8 mouse cellular contexts compared by ENCODE assay signal in genomic region chr1:57969327-57970271, GRCm38 (mm10). TPM values are rescaled to one million over a fixed set of nuclear protein-coding genes. Genes with fewer than 3 reads are reported as not detected.
A peak's percentile ranks its signal among the peaks of the same experiment; 100 is the strongest.
DNase-seq lines count a peak whose midpoint lies in the region; ATAC-seq and TF ChIP-seq lines count a peak whose summit lies in the region.

No protein-coding gene starts in this region.

- H3K4me1 ChIP-seq in forebrain, embryonic 15.5 days: peaks cover 24% of the 10 kb centered on the region
- H3K4me1 ChIP-seq in lung, adult 2 months (ENCODE audit: control insufficient read depth, insufficient read depth, low read length): peaks cover 5% of the 10 kb centered on the region; the same call in 1 of the 2 replicates

- TF ChIP-seq POLR2A in lung, adult 2 months (IDR thresholded peaks at IDR 0.05; ENCODE audit: borderline replicate concordance, extremely low read depth, low read depth, low read length): peak; percentile 81

- H3K27me3 ChIP-seq in forebrain, embryonic 15.5 days: no peaks in the 10 kb centered on the region

- H3K4me3 ChIP-seq in forebrain, embryonic 15.5 days: peak overlapping the region; percentile 63
- peak overlapping the region; percentile 77 for H3K4me3 ChIP-seq in lung, adult 2 months (replicated peaks; ENCODE audit: extremely low read depth, low read depth, low read length)

- peak overlapping the region; percentile 75 for H3K27ac ChIP-seq in forebrain, embryonic 15.5 days (replicated peaks)

- no peaks in the 10 kb centered on the region for H3K9me3 ChIP-seq in forebrain, embryonic 15.5 days

- peak; percentile 97 for ATAC-seq in forebrain, embryonic 15.5 days (replicated peaks)
- ATAC-seq in neutrophil, adult 5-6 weeks (ENCODE audit: extremely low read depth, insufficient number of reproducible peaks, low FRiP score, poor library complexity, severe bottlenecking): peak; percentile 97

- peak; percentile 42; the same call in 1 of the 2 replicates for TF ChIP-seq CTCF in lung, adult 2 months (IDR thresholded peaks at IDR 0.05; ENCODE audit: insufficient read depth, low read length)

- H3K4me2 ChIP-seq in forebrain, embryonic 15.5 days (replicated peaks): peak overlapping the region; percentile 74

- WGBS in forebrain, embryonic 15.5 days: under 1% methylated on average over 65 of the region's 65 CpGs
- WGBS in lung, adult 2 months: 1% methylated on average over 65 of the region's 65 CpGs

- peaks cover 8% of the 10 kb centered on the region; the same call in 1 of the 2 replicates for H3K36me3 ChIP-seq in forebrain, embryonic 15.5 days

- DNase-seq in ES-CJ7 (ENCODE audit: low read depth, low spot score): peak; percentile 92
- DNase-seq in cerebellum, adult 11 months: peak; percentile 93
- peak; percentile 93 for DNase-seq in heart, postnatal 25 days (ENCODE audit: low spot score)
- DNase-seq in layer of hippocampus, adult 18-20 months (ENCODE audit: low spot score in 2 of 2): peak; percentile 90 to 97
- DNase-seq in lung, adult 2 months: peak; percentile 95
- DNase-seq in thymus, adult 18-20 months: peak; percentile 84

- H3K9ac ChIP-seq in forebrain, embryonic 15.5 days (replicated peaks): peak overlapping the region; percentile 84

- intact Hi-C loops in heart, postnatal 25 days (cut with DNase I): loop anchor here (2.0 to 10.0 kb wide), 3 partner anchors 27 to 542 kb away; no protein-coding TSS in a partner anchor

RNA-seq across cellular contexts. Expression of gene Sgo2a, which starts 26.2 kb away (rescaled TPM):
- polyA plus RNA-seq in forebrain, embryonic 15.5 days (2015; fragmentation: Nextera tagmentation; extraction: Ambion mirVana): 9.5 and 10.1 TPM in 2 replicates
- 1 to 10 TPM; 3.4 to 3.6 TPM for total RNA-seq in heart, postnatal 25 days (2021)
- under 1 TPM; 0.18 to 0.22 TPM for total RNA-seq in layer of hippocampus, adult 18-20 months (2021)
- polyA plus RNA-seq in lung, adult 2 months (2012; rRNA removed): 0.10 and 0.39 TPM in 2 replicates
- 0.93 and 0.98 TPM in 2 replicates for total RNA-seq in neutrophil, adult 5-6 weeks (2017)

RNA-seq across cellular contexts. Expression of gene Kctd18, which starts 49.2 kb away (rescaled TPM):
- polyA plus RNA-seq in forebrain, embryonic 15.5 days (2015; fragmentation: Nextera tagmentation; extraction: Ambion mirVana): 30.0 and 30.7 TPM in 2 replicates
- total RNA-seq in heart, postnatal 25 days (2021): 1 to 10 TPM; 6.5 to 8.6 TPM
- 10 to 100 TPM; 15.7 to 17.5 TPM for total RNA-seq in layer of hippocampus, adult 18-20 months (2021)
- polyA plus RNA-seq in lung, adult 2 months (2012; rRNA removed): 6.3 and 9.7 TPM in 2 replicates
- total RNA-seq in neutrophil, adult 5-6 weeks (2017): 56.4 and 68.8 TPM in 2 replicates

Comparison
In these comparisons a context has a peak if more than half of its experiments do, and no peak if none do; other contexts are left out.
1. Peak in every context shown above with its lines: DNase-seq, ATAC-seq, H3K4me3 ChIP-seq and H3K27ac ChIP-seq.